Mouse (Mus musculus) brain, embryonic 14.5 days (tissue): Measurements from ENCODE around the gene Slc5a2.
A peak's percentile ranks its signal among the peaks of the same experiment; 100 is the strongest.

Experiments
- CTCF ChIP-seq: fragments of 200-500 bp; IDR thresholded peaks from 2 replicates; pipeline ENCODE4 v1.5.1; 2012; ENCODE audit warnings: inconsistent platforms, mild to moderate bottlenecking, moderate library complexity, borderline replicate concordance; ENCODE audit not compliant: insufficient read depth, insufficient read length; ENCODE audit errors: extremely low read depth
- POLR2A ChIP-seq: fragments of 200-500 bp; IDR thresholded peaks from 2 replicates; pipeline ENCODE4 v1.6.1; 2012; ENCODE audit warnings: mild to moderate bottlenecking, inconsistent platforms, borderline replicate concordance; ENCODE audit not compliant: poor library complexity, insufficient read depth, insufficient read length, severe bottlenecking; ENCODE audit errors: extremely low read depth

DNA sequence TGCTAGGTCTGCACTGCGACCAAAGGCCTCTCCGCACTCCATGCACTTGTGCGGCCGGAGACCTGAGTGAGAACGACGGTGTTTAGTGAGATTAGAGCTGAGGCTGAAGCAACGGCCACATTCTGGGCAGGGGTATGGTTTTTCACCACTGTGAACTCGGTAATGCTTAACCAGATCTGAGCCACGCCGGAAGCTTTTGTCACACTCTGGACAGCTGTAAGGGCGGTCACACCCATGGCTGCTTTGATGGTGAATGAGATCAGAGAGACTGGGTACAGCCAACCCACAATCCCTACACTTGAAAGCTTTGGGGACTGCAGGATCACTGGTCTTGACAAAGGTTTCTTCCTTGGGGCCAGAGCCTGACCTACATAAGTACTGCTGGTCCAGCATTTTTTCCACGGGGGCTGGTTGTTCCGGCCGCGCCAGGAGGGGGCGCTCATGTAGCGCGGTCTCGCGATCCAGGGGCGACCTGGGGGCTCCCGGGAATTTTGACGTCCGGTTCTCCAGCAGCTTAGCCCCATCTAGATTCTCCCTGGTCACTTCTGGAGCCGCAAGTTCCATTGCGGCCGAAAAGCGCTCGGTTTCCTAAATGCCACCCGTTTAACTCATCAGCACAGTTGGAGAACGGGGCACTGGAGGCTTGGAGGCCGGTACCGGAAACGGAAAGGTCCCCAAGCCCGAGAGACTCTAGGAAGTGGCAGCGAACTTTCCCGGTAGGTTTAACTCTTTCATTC, 28.4 kb upstream of the Slc5a2 start, which contains the start of gene Armc5:
- peak; percentile 80 for TF ChIP-seq CTCF
- TF ChIP-seq POLR2A = no peak
